ENCODE assay signal across 10 mouse cellular contexts in genomic region chr5:33675964-33676363, GRCm38 (mm10). TPM values are rescaled to one million over a fixed set of nuclear protein-coding genes. Genes with fewer than 3 reads are reported as not detected.
DNase-seq lines count a peak whose midpoint lies in the region; ATAC-seq lines count a peak whose summit lies in the region.
"Had no signal": no experiment of that assay in that cellular context is flagged by ENCODE, and none has a peak within 500 bp of the region (broad histone marks: within the 10 kb centered on the region; RNA-seq: fewer than 3 reads in every experiment).

No protein-coding gene starts in this region.

- no peak overlapping the region for H3K9ac ChIP-seq in hindbrain, embryonic 14.5 days
- no peak overlapping the region for H3K9ac ChIP-seq in hindbrain, embryonic 12.5 days
- H3K9ac ChIP-seq in forebrain, embryonic 14.5 days (ENCODE audit: low read length) = no peak overlapping the region
- no peak overlapping the region for H3K9ac ChIP-seq in neural tube, embryonic 14.5 days (replicated peaks; ENCODE audit: low read depth, low read length)

- peaks cover 6% of the 10 kb centered on the region; the same call in 1 of the 2 replicates for H3K4me1 ChIP-seq in hindbrain, embryonic 14.5 days (replicated peaks; ENCODE audit: control insufficient read depth, insufficient read depth, low read length)
- peaks cover 7% of the 10 kb centered on the region for H3K4me1 ChIP-seq in hindbrain, embryonic 12.5 days
- H3K4me1 ChIP-seq in forebrain, embryonic 14.5 days (ENCODE audit: control insufficient read depth, insufficient read depth, low read length) = peaks cover 4% of the 10 kb centered on the region; the same call in 1 of the 2 replicates
- H3K4me1 ChIP-seq in limb, embryonic 10.5 days = peaks cover 11% of the 10 kb centered on the region
- peaks cover 4% of the 10 kb centered on the region; the same call in 1 of the 2 replicates for H3K4me1 ChIP-seq in neural tube, embryonic 14.5 days (ENCODE audit: control insufficient read depth, insufficient read depth, low read length)

- no peak for ATAC-seq in hindbrain, embryonic 14.5 days (ENCODE audit: low FRiP score)
- no peak for ATAC-seq in hindbrain, embryonic 12.5 days (ENCODE audit: low FRiP score)
- peak; percentile 62 for ATAC-seq in forebrain, embryonic 14.5 days
- peak; percentile 38; the same call in 1 of the 2 replicates for ATAC-seq in neural tube, embryonic 14.5 days (ENCODE audit: low read depth)
- no peak for ATAC-seq in megakaryocyte, adult 5-6 weeks (ENCODE audit: poor library complexity, severe bottlenecking)

- DNase-seq in hindbrain, embryonic 14.5 days (ENCODE audit: low spot score) = peak; percentile 64
- DNase-seq in ES-CJ7 (ENCODE audit: low read depth, low spot score) = peak; percentile 65
- DNase-seq in adrenal gland, postnatal 36 days = peak; percentile 56 to 74
- peak; percentile 75 for DNase-seq in forebrain, embryonic 14.5 days (ENCODE audit: low spot score)
- DNase-seq in limb, embryonic 10.5 days (ENCODE audit: low spot score) = peak; percentile 76

- H3K4me3 ChIP-seq in hindbrain, embryonic 14.5 days (replicated peaks; ENCODE audit: low read length) = no peak overlapping the region
- H3K4me3 ChIP-seq in hindbrain, embryonic 12.5 days = no peak overlapping the region
- no peak overlapping the region for H3K4me3 ChIP-seq in forebrain, embryonic 14.5 days (ENCODE audit: low read depth, low read length)
- no peak overlapping the region for H3K4me3 ChIP-seq in limb, embryonic 10.5 days
- H3K4me3 ChIP-seq in neural tube, embryonic 14.5 days (ENCODE audit: low read depth, low read length) = no peak overlapping the region
- H3K4me3 ChIP-seq: erythroblast, embryonic 14.5 days; limb, embryonic 13.5 days had no signal

- H3K9me3 ChIP-seq in hindbrain, embryonic 14.5 days (ENCODE audit: control insufficient read depth, low read length) = no peaks in the 10 kb centered on the region
- no peaks in the 10 kb centered on the region for H3K9me3 ChIP-seq in hindbrain, embryonic 12.5 days (replicated peaks)
- no peaks in the 10 kb centered on the region for H3K9me3 ChIP-seq in forebrain, embryonic 14.5 days (replicated peaks; ENCODE audit: control insufficient read depth, low read length)
- no peaks in the 10 kb centered on the region for H3K9me3 ChIP-seq in limb, embryonic 10.5 days (replicated peaks)
- no peaks in the 10 kb centered on the region for H3K9me3 ChIP-seq in neural tube, embryonic 14.5 days (ENCODE audit: control insufficient read depth, low read length)
- H3K9me3 ChIP-seq: limb, embryonic 13.5 days had no signal

- no peak overlapping the region for H3K4me2 ChIP-seq in hindbrain, embryonic 14.5 days (replicated peaks)
- H3K4me2 ChIP-seq in hindbrain, embryonic 12.5 days (replicated peaks) = no peak overlapping the region
- no peak overlapping the region for H3K4me2 ChIP-seq in forebrain, embryonic 14.5 days (ENCODE audit: low read length)
- no peak overlapping the region for H3K4me2 ChIP-seq in neural tube, embryonic 14.5 days (ENCODE audit: low read depth, low read length)
- H3K4me2 ChIP-seq: limb, embryonic 13.5 days had no signal

- no peak overlapping the region for H3K27ac ChIP-seq in hindbrain, embryonic 14.5 days
- H3K27ac ChIP-seq in hindbrain, embryonic 12.5 days = no peak overlapping the region
- no peak overlapping the region for H3K27ac ChIP-seq in forebrain, embryonic 14.5 days (ENCODE audit: low read depth, low read length)
- no peak overlapping the region for H3K27ac ChIP-seq in limb, embryonic 10.5 days
- no peak overlapping the region for H3K27ac ChIP-seq in neural tube, embryonic 14.5 days (ENCODE audit: low read depth, low read length)

- H3K27me3 ChIP-seq in hindbrain, embryonic 14.5 days (ENCODE audit: control insufficient read depth, insufficient read depth, low read length) = no peaks in the 10 kb centered on the region
- no peaks in the 10 kb centered on the region for H3K27me3 ChIP-seq in hindbrain, embryonic 12.5 days
- H3K27me3 ChIP-seq in forebrain, embryonic 14.5 days (replicated peaks; ENCODE audit: control insufficient read depth, insufficient read depth, low read length) = no peaks in the 10 kb centered on the region
- H3K27me3 ChIP-seq in limb, embryonic 10.5 days (ENCODE audit: low read depth, poor library complexity, severe bottlenecking) = no peaks in the 10 kb centered on the region
- no peaks in the 10 kb centered on the region for H3K27me3 ChIP-seq in neural tube, embryonic 14.5 days (ENCODE audit: control insufficient read depth, insufficient read depth, low read length)
- H3K27me3 ChIP-seq: limb, embryonic 13.5 days had no signal

- WGBS in hindbrain, embryonic 14.5 days = 0% methylated on average over 1 of the region's 1 CpGs
- 0% methylated on average over 1 of the region's 1 CpGs for WGBS in hindbrain, embryonic 12.5 days
- WGBS in forebrain, embryonic 14.5 days = 0% methylated on average over 1 of the region's 1 CpGs
- WGBS in limb, embryonic 10.5 days = 0% methylated on average over 1 of the region's 1 CpGs
- WGBS in neural tube, embryonic 14.5 days = 0% methylated on average over 1 of the region's 1 CpGs

- H3K36me3 ChIP-seq in hindbrain, embryonic 14.5 days (replicated peaks; ENCODE audit: control insufficient read depth, insufficient read depth) = no peaks in the 10 kb centered on the region; the same call in 1 of the 2 replicates
- H3K36me3 ChIP-seq in hindbrain, embryonic 12.5 days = peaks cover 21% of the 10 kb centered on the region
- H3K36me3 ChIP-seq in forebrain, embryonic 14.5 days (ENCODE audit: control insufficient read depth, insufficient read depth, low read length) = peaks cover 26% of the 10 kb centered on the region
- peaks cover 37% of the 10 kb centered on the region for H3K36me3 ChIP-seq in limb, embryonic 10.5 days
- H3K36me3 ChIP-seq in neural tube, embryonic 14.5 days (ENCODE audit: control insufficient read depth, insufficient read depth, low read length) = no peaks in the 10 kb centered on the region

RNA-seq across cellular contexts. Expression of gene Tmem129, which starts 17.7 kb away (rescaled TPM):
- polyA plus RNA-seq in hindbrain, embryonic 14.5 days (2014; fragmentation: Nextera tagmentation; extraction: Ambion mirVana) = 27.5 and 28.8 TPM in 2 replicates
- 33.3 and 33.8 TPM in 2 replicates for polyA plus RNA-seq in hindbrain, embryonic 12.5 days (2016; fragmentation: Nextera tagmentation; extraction: Ambion mirVana)
- 10 to 100 TPM; 25.9 to 28.5 TPM for total RNA-seq in adrenal gland, postnatal 36 days (2021)
- polyA plus RNA-seq in forebrain, embryonic 14.5 days (2014; fragmentation: Nextera tagmentation; extraction: Ambion mirVana) = 35.8 and 39.5 TPM in 2 replicates
- polyA plus RNA-seq in limb, embryonic 10.5 days (2016; fragmentation: Nextera tagmentation; extraction: Ambion mirVana) = 40.5 and 47.2 TPM in 2 replicates
- polyA plus RNA-seq in neural tube, embryonic 14.5 days (2014; fragmentation: Nextera tagmentation; extraction: Ambion mirVana) = 27.4 and 27.6 TPM in 2 replicates
- total RNA-seq in megakaryocyte, adult 5-6 weeks (2015) = 14.4 and 16.5 TPM in 2 replicates
- 14.4 and 15.0 TPM in 2 replicates for total RNA-seq in megakaryocyte, adult 5-6 weeks (2017)

RNA-seq across cellular contexts. Expression of gene Tacc3, which starts 18.0 kb away (rescaled TPM):
- 32.3 and 41.0 TPM in 2 replicates for polyA plus RNA-seq in hindbrain, embryonic 14.5 days (2014; fragmentation: Nextera tagmentation; extraction: Ambion mirVana)
- 161 TPM in 2 replicates for polyA plus RNA-seq in hindbrain, embryonic 12.5 days (2016; fragmentation: Nextera tagmentation; extraction: Ambion mirVana)
- 1 to 10 TPM; 7.6 to 8.4 TPM for total RNA-seq in adrenal gland, postnatal 36 days (2021)
- 94.5 and 98.2 TPM in 2 replicates for polyA plus RNA-seq in forebrain, embryonic 14.5 days (2014; fragmentation: Nextera tagmentation; extraction: Ambion mirVana)
- 323 and 325 TPM in 2 replicates for polyA plus RNA-seq in limb, embryonic 10.5 days (2016; fragmentation: Nextera tagmentation; extraction: Ambion mirVana)
- 18.7 and 26.3 TPM in 2 replicates for polyA plus RNA-seq in neural tube, embryonic 14.5 days (2014; fragmentation: Nextera tagmentation; extraction: Ambion mirVana)
- 162 and 163 TPM in 2 replicates for total RNA-seq in megakaryocyte, adult 5-6 weeks (2015)
- total RNA-seq in megakaryocyte, adult 5-6 weeks (2017) = 165 and 193 TPM in 2 replicates

RNA-seq across cellular contexts. Expression of gene Slbp, which starts 23.6 kb away (rescaled TPM):
- polyA plus RNA-seq in hindbrain, embryonic 14.5 days (2014; fragmentation: Nextera tagmentation; extraction: Ambion mirVana) = 115 and 125 TPM in 2 replicates
- polyA plus RNA-seq in hindbrain, embryonic 12.5 days (2016; fragmentation: Nextera tagmentation; extraction: Ambion mirVana) = 182 and 186 TPM in 2 replicates
- total RNA-seq in adrenal gland, postnatal 36 days (2021) = 10 to 100 TPM; 44.8 to 47.8 TPM
- 154 and 159 TPM in 2 replicates for polyA plus RNA-seq in forebrain, embryonic 14.5 days (2014; fragmentation: Nextera tagmentation; extraction: Ambion mirVana)
- polyA plus RNA-seq in limb, embryonic 10.5 days (2016; fragmentation: Nextera tagmentation; extraction: Ambion mirVana) = 340 and 345 TPM in 2 replicates
- 116 and 118 TPM in 2 replicates for polyA plus RNA-seq in neural tube, embryonic 14.5 days (2014; fragmentation: Nextera tagmentation; extraction: Ambion mirVana)
- total RNA-seq in megakaryocyte, adult 5-6 weeks (2015) = 215 and 221 TPM in 2 replicates
- 234 and 254 TPM in 2 replicates for total RNA-seq in megakaryocyte, adult 5-6 weeks (2017)

RNA-seq across cellular contexts. Expression of gene Fgfr3, which starts 45.5 kb away (rescaled TPM):
- polyA plus RNA-seq in hindbrain, embryonic 14.5 days (2014; fragmentation: Nextera tagmentation; extraction: Ambion mirVana) = 46.5 and 47.2 TPM in 2 replicates
- 63.6 and 68.4 TPM in 2 replicates for polyA plus RNA-seq in hindbrain, embryonic 12.5 days (2016; fragmentation: Nextera tagmentation; extraction: Ambion mirVana)
- 1 to 10 TPM; 2.4 to 3.8 TPM for total RNA-seq in adrenal gland, postnatal 36 days (2021)
- 27.5 and 30.8 TPM in 2 replicates for polyA plus RNA-seq in forebrain, embryonic 14.5 days (2014; fragmentation: Nextera tagmentation; extraction: Ambion mirVana)
- 4.9 and 10.5 TPM in 2 replicates for polyA plus RNA-seq in limb, embryonic 10.5 days (2016; fragmentation: Nextera tagmentation; extraction: Ambion mirVana)
- 39.5 and 42.7 TPM in 2 replicates for polyA plus RNA-seq in neural tube, embryonic 14.5 days (2014; fragmentation: Nextera tagmentation; extraction: Ambion mirVana)
- 0.30 TPM in 1 of 2 replicates, not detected in the other for total RNA-seq in megakaryocyte, adult 5-6 weeks (2015)
- total RNA-seq in megakaryocyte, adult 5-6 weeks (2017) = not detected in 2 replicates
- polyA plus RNA-seq: erythroblast, embryonic 14.5 days had no signal

RNA-seq across cellular contexts. Expression of gene Gm9903, which starts 46.2 kb away (rescaled TPM):
- 0.64 and 0.77 TPM in 2 replicates for polyA plus RNA-seq in hindbrain, embryonic 14.5 days (2014; fragmentation: Nextera tagmentation; extraction: Ambion mirVana)
- 0.35 and 1.3 TPM in 2 replicates for polyA plus RNA-seq in hindbrain, embryonic 12.5 days (2016; fragmentation: Nextera tagmentation; extraction: Ambion mirVana)
- under 1 TPM; 0.30 to 0.36 TPM for total RNA-seq in adrenal gland, postnatal 36 days (2021)
- polyA plus RNA-seq in forebrain, embryonic 14.5 days (2014; fragmentation: Nextera tagmentation; extraction: Ambion mirVana) = 0.45 and 0.48 TPM in 2 replicates
- polyA plus RNA-seq in limb, embryonic 10.5 days (2016; fragmentation: Nextera tagmentation; extraction: Ambion mirVana) = 0.30 and 0.91 TPM in 2 replicates
- 0.60 and 0.89 TPM in 2 replicates for polyA plus RNA-seq in neural tube, embryonic 14.5 days (2014; fragmentation: Nextera tagmentation; extraction: Ambion mirVana)
- total RNA-seq in megakaryocyte, adult 5-6 weeks (2015) = 0.32 and 0.36 TPM in 2 replicates
- total RNA-seq in megakaryocyte, adult 5-6 weeks (2017) = 0.07 and 0.57 TPM in 2 replicates
- polyA plus RNA-seq: erythroblast, embryonic 14.5 days had no signal

Comparison
In these comparisons a context has a peak if more than half of its experiments do, and no peak if none do; other contexts are left out.
1. ATAC-seq: peak in forebrain, embryonic 14.5 days (single experiment) and neural tube, embryonic 14.5 days (single experiment); none in hindbrain, embryonic 14.5 days (single experiment), hindbrain, embryonic 12.5 days (single experiment) and megakaryocyte, adult 5-6 weeks (single experiment).
2. Peak in every context shown above with its lines, with median percentiles within 50 percentile points of each other: DNase-seq.